Mouse (Mus musculus): Measurements from ENCODE around the gene Gm45623.

Gene Gm45623

DNA sequence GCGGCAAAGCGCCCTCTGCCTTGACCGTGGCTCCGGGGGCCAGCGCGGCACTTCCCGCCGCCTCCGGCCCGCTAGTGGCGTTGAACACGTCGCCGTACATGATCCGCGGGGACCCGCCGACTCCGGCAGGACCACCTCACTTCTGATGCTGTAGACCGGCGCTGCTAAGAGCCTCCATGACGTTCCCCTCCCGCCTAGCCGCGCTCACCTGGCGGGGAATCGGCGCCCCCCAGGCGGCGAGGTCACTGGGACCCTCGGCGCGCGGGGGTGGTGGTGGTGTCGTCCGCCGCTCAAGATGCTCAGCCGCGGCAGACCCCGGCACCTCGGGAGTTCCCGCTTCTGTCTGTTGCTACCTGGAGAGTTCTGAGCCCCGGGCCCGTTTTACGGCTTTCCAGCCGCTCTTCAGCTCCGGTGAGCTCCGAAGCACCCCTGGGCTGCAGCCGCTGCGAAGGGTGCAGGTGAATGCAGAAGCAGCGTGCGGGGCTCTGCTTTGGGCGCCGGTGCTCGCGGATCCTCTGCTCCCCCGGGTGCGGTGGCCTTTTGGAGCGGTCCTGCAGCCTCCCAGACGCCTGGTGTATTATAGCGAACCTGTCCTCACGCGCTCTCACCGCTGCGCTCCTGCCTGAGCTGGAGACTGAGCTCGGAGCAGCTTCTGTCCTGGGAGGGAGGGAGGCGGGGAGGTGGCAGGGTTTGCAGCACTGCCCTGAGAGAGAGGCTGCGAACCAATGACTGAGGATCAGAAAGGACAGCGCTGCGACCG lies at the start of gene Gm45623:
TSS of gene Gm45623 (minus strand) at position 636 of the 760 bp plus-strand sequence.
- no peak for DNase-seq (ENCODE audit: low read depth, low spot score)

DNA sequence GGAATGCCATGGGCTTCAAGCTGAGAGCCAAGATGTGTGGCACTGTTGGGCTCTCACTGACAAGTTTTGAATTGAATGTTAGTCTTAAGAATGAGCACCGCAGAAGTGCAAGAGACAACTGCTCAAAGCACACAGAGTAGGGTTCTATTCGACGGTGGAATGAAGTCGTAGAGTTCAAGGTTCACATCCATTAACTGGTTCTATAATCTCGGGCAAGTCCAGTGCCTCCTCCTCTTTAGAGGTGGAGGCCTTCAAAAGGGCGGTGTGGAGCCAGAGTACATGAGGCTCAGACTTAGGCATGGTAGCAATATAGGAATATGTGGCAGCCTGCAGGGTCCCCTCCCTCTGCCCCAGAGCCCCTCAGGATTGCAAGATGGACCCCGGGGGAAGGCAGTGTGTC lies 43.8 kb upstream of the Gm45623 start:
- DNase-seq (ENCODE audit: low read depth, low spot score) = no peak

DNA sequence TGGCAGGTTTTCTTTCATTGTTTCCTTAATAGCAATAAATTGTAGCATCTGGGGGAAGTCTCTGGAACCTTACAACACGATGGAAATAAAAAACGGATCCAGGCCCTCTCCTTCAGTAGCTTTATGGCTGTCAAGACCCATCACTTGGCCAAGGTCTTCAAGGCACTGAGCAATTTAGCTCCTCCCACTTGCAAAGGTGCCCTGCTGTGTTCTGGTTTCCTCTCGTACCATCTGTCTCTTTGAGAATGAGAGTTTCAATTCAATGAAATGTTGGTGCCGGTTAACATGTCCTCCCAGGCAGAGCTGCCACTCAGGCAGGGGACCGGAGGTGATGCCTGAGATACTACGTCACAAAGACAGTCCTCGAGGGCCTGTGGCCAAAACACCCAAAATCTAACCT lies 41.9 kb upstream of the Gm45623 start:
- DNase-seq (ENCODE audit: low read depth, low spot score) = no peak

DNA sequence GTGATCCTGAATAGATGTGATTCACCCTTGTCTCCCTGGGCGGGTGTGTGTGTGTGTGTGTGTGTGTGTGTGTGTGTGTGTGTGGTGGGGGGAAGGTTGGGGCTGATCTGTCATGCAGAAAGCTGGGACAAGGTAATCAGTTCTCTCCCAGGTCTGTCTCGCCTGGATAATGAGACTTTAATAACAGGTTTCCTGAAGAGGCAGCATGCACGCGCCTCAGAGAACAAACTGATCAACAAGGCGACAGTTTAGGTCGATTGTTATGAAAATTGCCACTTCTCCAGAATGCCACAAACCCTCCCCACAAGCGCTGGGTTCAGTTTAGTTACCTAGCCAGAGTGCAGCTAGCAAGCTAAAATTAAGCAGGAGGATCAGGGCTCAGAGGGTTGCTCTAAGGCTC lies 40.8 kb upstream of the Gm45623 start:
- no peak for DNase-seq (ENCODE audit: low read depth, low spot score)

DNA sequence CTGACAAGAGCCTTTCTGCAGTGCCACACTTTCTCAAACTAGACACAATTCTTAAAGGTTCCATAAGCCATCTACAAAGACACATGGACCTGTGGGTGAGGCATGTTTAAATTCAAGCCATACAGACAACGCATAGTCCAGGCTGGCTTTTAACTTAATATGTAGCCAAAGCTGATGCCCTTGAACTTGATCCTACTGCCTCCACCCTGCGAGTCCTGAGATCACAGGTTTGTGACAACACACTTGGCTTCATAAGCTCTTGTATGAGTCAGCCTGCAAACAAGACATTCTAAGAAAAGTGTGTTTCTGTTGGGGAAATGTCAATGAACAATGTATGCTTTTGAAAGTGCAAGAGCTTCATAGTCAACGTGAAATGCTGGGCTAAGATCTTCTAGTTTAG lies 39.2 kb upstream of the Gm45623 start:
- DNase-seq (ENCODE audit: low read depth, low spot score) = no peak

DNA sequence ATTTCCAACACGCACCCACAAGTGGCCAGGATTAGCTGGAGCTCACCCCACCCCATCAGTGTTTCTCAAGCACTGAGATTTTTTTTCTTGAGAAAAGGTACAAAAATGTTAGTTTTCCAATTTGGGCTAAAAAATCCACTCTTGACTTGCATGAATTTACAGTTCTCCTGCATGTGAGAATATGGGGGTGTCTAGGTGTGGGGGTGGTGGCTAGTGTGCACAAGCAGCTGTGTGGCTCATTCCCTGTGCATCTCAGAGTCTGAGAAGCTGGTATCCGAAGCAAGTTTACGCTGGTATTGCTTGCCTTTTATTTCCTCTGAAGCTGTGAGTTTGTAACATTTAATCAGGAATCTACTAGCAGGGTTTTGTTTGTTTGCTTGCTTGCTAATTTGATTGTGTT lies 37.1 kb upstream of the Gm45623 start:
- no peak for DNase-seq (ENCODE audit: low read depth, low spot score)

DNA sequence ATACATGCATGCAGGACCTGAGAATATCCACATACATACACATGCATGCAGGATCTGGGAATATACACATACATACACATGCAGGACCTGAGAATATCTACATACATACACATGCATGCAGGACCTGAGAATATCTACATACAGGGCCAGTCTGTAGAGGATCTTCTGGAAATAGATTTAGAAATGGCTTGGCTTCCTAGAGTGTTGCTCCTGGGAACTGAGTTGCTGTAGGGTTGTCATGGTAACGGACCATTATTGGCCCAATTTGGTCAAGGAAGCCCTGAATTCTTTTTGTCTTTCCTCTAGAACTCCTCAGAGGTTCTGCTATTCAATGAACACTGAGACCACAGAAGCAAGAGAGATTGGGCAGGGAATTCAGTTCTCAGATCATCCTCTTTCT lies 29.0 kb upstream of the Gm45623 start:
- DNase-seq (ENCODE audit: low read depth, low spot score) = no peak

DNA sequence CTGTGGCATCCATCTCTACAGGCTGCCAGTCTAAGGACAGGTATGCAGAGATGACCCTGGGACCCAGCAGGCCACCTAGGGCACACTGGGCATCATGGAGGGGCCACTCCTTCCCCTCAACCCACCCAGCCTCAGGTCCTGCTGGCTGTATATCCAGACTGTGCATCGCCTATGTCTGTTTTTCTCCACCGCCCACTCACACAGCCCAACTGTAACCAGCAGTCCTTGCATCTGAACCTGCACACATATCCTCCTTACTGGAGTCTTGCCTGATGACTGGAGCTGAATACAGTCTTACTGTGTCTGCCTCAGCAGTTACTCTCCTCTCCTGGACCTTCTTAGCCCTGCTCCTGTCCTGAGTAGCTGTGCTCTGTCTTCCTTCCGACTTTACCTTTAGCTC lies 28.1 kb upstream of the Gm45623 start:
- no peak for DNase-seq (ENCODE audit: low read depth, low spot score)

DNA sequence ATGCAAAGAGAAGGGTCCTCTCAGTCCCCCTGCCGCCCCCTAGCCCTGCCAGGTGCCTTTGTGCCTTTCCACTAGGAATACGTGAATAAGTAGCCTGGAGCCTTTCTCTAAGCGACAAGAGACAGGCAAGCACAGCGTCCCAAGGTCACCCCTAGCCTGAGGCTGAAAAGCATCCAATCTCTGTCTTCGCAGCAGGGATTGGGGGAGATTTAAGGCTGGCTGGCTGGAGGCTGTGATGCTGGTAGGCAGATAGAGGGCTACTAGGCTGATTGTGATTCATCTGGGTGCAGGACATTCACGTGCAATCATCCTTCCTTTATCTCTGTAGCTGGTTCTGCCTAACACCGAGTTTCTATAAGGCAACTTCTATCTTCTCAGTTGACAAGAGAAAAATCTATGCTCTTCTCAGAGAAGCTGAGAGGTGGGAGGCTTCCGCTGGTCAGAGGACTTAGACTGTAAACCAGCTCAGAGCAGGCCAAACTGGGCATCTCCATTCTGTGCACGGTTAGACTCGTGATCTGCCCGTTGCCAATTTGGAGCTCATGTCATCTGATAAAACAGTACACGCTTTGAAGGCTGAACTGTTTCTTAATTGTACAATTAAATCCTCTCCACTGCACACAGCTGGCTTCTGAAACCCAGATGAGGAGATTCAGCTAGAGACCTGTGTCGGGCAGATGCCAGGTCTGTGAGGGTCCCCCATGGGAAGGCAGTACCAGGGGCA lies 27.3 kb upstream of the Gm45623 start:
- DNase-seq (ENCODE audit: low read depth, low spot score) = no peak

DNA sequence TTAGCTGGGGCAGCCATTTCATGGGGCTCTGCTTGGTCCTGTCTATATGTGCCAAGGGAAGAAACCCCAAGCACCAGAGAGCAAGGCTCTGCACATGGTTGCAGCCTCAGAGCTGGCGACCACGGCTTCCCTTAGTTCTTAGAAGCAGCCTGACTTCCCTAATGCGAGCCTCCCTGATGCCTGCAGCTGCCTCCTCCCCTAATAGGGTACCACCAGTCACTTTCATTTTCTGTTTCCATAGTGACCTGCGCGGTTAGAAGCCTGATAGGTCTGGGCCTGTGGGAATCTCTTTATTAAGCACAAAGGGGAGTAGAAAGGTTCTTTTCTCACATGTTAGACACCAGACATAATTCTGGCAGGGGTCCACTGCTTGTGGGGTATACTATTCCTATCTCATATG lies 20.7 kb upstream of the Gm45623 start:
- DNase-seq (ENCODE audit: low read depth, low spot score) = no peak

DNA sequence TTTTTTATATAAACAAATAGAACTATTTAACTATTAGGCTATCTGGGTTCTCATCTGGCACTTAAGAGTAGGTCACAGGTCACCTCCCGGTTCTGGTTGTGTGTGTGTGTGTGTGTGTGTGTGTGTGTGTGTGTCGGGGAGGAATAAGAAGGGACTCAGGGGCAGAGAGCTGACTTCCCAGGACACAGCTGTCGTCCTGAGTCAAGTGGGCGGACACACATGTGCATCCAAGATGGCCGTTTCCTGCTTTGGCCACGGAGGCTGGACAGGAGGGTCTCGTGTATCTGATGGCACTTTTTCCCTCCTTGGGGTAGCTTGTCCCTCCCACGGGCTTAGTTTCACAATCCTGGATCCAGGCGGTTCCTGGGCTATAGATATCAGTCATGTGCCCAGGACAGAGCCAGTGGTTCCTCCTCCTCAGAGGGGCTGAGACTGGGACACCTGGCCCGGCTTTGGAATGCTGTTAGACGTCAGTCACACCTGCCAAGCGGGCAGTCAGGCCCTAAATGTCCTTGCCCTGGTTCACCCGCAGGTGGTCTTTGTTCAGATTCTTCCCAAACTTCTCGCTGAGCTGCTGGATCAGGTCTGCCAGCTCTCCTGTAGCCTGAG lies 19.7 kb upstream of the Gm45623 start:
- no peak for DNase-seq (ENCODE audit: low read depth, low spot score)

DNA sequence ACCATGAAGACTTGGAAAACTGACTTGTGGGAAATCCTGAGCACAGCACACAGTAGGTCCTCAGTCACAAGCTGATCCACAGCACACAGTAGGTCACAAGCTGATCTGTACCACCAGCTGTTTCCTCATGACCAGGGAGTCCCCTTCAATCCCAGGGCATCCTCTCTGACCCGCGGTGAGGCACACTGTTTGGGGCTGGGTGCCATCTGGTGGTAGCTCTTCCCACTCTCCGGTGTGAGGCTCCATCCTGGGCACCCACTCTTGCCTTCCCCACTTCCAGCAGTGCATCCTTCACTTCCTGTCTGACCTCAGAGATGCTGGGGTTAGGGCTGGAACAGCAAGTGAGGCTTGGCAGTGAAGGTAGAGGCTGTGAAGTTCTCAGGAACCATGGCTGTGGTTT lies 19.0 kb upstream of the Gm45623 start:
- DNase-seq (ENCODE audit: low read depth, low spot score) = no peak

DNA sequence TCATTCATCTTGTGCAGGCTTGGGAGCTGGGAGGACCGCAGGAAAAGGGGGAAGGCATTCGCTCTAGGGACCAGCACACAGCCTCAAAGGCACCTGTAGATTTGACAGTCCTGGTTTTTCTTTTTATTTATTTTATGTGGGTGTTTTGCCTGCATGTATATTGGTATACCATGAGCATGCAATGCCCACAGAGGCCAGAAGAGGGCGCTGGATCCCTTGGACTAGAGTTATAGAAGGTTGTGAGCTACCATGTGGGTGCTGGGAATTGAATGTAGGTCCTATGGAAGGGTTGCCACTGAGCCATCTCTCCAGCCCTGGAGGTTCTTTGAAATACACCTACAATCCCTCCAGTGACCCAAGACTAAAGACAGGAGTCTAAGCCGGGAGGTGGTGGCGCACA lies 17.2 kb upstream of the Gm45623 start:
- no peak for DNase-seq (ENCODE audit: low read depth, low spot score)

DNA sequence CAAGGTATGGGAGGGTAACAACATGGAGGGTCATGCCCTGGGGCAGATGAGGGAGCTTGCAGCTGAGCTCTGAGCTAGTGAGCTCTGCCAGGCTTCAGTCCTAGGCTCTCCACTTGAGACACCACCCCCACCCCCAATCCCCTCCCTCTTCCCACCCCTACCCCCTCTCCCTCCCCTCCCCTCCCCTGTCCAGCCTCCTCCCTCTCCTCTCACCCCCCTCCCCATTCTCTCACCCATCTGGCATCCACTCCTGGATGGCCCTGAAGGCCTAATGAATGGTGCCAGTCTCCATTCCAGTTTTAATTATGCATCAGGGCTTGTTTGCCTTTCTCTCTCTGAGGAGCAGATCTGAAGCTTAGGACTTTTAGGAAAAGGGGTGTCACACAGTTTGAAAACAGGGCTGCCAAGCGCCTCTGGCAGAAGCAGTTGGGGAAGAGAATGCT lies 16.5 kb upstream of the Gm45623 start:
- no peak for DNase-seq (ENCODE audit: low read depth, low spot score)

DNA sequence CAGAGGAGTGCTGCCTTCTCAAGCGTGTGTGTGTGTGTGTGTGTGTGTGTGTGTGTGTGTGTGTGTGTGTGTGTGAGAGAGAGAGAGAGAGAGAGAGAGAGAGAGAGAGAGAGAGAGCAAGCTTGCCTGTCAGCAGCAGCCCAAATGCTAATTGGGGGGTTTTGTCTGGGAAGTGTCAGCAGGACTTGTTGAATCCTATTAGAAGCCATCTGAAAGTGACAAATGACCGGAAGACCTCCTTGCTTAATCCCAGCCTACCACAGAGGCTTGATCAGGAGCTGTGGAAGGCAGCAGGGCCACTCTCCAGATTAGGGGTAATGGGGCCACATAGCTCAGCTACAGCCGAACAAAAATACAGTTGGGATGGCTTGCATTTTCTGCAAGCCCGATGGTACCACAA lies 15.8 kb upstream of the Gm45623 start:
- no peak for DNase-seq (ENCODE audit: low read depth, low spot score)

DNA sequence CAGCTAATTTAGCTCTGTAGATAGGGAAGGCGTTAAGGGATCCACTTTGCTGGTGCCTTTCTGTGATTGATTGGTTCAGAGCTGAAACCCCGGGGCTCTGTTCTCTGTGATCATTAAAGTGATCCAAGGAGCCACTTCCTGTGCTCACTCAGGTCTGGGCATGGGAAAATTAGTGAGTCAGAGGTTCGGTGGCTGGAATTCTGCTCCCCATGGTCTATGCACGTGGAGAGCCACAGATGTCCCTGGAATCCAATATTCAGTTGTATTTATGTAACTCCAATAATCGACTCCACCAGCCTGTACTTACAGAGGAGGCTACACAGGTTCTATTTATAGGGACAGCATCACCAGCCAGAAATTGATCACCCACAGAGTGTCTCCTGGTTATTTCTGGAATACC lies 12.6 kb upstream of the Gm45623 start:
- DNase-seq (ENCODE audit: low read depth, low spot score) = no peak

DNA sequence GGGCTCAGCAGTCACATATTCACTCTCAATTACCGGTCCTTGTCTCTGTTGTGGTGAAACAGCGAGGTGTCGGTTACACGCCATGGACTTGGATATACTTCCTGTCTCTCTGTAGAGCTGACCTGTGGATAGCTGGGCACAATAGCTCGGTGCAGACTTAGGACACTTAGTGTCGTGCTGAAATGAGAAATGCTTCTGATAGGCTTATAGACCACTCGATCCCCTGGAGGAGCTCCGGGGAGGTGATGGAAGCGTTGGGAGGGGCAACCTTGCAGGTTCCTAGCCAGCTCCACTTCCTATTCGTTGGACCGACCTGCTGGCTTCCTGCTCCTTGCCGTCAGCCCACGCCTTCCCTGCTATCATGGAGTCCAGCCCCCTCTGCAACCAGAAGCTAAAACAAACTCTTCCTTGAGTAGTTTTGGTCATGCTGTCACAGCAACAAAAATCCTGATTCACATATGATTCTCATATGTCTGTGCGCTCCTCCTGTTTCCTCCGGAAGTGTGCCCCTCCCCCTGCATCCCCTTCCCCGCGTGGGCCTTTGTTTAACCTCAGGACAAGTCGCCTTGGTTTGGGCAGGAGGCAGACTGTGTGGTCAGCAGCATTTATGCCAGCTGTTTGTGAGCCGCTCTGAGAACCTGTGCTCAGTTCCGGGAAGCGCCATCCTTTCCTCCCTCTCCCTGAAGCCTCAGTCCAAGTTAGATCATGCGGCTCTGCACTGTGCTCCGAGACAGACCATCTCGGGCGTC lies 11.8 kb upstream of the Gm45623 start:
- no peak for DNase-seq (ENCODE audit: low read depth, low spot score)

DNA sequence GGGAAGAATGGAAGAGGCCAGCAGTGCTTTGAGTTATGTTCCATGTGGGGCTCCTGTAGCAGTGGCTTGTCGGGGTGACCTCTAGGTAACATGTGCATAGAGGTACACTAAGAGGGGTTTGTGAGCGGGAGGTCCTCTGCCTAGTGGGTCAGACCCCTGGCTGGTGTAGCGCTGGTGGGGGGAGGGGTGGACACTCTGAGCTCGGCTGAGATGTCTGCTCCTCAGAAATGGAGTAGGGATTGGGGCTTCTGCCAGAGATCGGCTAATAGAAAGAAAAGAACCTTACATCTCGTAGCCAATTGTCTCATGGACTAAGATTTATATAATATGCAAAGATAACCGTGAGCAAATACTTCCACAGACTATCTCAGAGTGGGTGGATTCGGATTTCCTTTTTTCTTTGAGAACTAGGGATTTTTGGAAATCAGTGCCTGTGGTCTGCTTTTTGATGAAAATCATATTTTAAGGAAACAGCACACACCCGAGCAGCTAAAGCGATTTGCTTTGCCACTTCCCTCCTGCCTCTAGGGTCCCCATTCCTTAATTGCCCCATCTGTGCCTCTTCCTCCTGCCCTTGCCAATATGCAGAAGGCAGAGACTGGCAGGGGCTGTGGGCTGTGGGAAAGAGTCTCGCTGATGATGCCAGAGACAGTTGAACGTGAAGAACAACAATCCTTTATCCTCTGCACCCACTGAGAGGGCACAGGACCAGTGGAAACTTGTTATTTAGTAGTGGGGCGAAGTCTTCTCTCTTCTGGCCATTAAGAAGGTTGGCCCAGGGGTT lies 9.0 kb upstream of the Gm45623 start:
- DNase-seq (ENCODE audit: low read depth, low spot score) = no peak

DNA sequence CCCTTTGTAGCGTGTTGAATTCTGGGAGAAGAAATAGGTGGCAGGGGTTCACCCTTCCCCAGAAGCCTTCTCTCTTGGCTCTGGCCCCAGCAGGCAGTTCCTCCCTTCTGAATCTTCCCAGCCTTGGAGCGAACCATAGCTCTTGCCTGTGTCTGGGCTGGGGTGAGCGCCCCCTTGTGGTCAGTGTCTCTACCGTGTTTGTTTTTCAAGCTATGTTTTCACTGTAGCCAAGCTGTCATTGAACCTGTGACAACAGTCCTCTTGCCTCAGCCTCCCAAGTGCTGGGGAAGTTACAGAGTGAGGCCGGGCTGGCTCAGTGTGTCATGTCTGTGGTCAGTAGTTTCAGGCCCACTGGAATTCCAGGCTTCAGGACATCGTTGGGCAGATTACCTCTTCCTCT lies 4.9 kb upstream of the Gm45623 start:
- DNase-seq (ENCODE audit: low read depth, low spot score) = peak; percentile 75

DNA sequence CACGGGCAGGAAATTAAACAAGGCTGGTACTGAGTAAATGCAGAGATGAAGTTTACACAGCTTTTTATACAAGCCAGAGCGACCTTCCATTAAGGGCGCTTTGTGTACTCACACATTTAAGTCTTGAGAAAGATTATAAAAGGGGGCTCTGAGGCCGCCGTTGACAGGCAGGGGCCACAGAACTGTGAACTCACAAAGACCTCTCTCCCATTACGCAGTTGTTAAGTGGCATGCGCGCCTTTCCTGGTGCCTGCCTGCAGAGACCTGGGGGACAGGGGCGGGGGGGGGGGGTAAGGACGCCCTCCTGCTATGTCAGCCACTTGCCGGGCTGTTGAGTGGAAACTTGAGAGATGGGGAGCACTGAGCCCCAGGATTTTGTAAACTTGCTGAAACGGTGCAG lies 3.6 kb upstream of the Gm45623 start:
- no peak for DNase-seq (ENCODE audit: low read depth, low spot score)

DNA sequence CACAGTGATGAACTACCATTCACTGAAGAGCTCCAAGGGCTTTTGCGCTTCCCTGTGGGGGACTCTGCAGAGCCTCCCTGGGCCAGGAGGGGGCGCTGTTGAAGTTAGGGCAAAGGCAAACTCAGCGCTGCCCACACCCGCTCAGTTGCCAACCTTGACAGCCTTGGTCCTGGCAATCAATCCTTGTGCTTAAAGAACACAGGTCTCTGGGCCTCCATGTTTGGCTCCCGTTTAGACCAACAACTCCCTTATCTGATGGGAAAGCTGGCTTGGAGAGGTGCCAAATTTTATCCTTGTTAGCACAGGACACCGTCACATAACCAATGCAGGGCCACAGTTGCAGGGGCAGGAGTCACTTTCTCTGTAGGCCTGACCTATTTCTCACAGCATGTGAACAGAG lies 2.2 kb upstream of the Gm45623 start:
- no peak for DNase-seq (ENCODE audit: low read depth, low spot score)

Measured in embryo, embryonic 11.5 days (tissue).